ENCODE assay signal across 8 mouse cellular contexts in the genomic region with DNA sequence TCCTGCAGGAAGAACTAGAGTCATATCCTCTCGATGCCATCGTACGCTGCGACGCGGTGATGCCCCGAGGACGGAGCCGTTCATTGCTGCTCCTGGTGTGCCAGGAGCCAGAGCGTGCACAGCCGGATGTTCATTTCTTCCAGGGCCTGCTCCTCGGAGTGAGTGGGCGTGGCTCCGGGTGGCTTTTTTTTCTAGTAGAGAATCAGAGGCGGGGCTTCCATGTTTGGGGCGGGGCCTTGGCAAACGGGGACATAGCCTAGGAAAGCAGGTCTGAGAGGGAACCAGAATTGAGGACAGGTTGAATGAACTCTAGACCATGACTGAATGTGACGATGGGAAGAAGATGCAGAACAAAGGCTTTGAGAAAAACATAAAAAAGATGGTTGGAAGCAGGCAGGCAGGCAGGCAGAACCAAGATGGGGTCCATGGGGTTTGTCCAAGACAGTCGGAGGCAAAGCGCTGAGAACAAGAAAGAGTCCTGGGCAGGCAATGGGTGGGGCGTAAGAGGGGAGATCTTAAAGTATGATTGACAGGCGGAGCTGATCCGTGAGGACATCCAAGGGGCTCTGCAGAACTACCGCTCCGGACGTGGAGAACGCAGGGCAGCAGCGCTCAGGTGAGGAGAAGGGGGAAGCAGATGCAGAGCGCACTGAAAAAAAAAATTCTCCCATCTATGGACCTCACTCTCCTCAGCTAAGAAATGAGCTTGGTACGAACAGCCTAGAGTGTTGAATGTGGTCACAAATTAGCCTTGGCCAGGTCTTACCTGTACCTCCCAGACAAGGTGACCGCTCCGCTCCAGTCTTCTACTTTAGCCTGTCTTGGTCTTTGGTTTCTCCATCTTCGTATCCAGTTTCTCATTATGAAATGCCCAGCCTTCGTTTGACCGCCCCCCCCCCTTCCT. TPM values are rescaled to one million over a fixed set of nuclear protein-coding genes. Genes with fewer than 3 reads are reported as not detected.
DNase-seq lines count a peak whose midpoint lies in the region; ATAC-seq and TF ChIP-seq lines count a peak whose summit lies in the region.

No protein-coding gene starts in this region.

- WGBS in forebrain, embryonic 13.5 days, result 2% methylated on average over 35 of the region's 35 CpGs
- 4% methylated on average over 35 of the region's 35 CpGs for WGBS in lung, embryonic 14.5 days
- 3% methylated on average over 35 of the region's 35 CpGs for WGBS in olfactory bulb, adult 2 months

- H3K4me3 ChIP-seq in forebrain, embryonic 13.5 days, result peak overlapping the region; percentile 38
- peak overlapping the region; percentile 37 for H3K4me3 ChIP-seq in lung, embryonic 14.5 days (ENCODE audit: low read depth, low read length)
- H3K4me3 ChIP-seq in olfactory bulb, adult 2 months (ENCODE audit: insufficient read depth, low read depth, low read length), result peak overlapping the region; percentile 50

- DNase-seq in ES-CJ7 (ENCODE audit: low read depth, low spot score), result peak; percentile 77
- peak; percentile 79 for DNase-seq in brain, adult 2 months (ENCODE audit: low read depth, low spot score)
- peak; percentile 30 for DNase-seq in heart, postnatal 25 days (ENCODE audit: low spot score)
- peak; percentile 78 to 88 for DNase-seq in kidney, postnatal 36 days
- DNase-seq in lung, embryonic 14.5 days, result peak; percentile 86
- DNase-seq in spleen, postnatal 14 days (ENCODE audit: low spot score in 2 of 2), result no peak

- H3K4me1 ChIP-seq in forebrain, embryonic 13.5 days, result peaks cover 14% of the 10 kb centered on the region
- no peaks in the 10 kb centered on the region for H3K4me1 ChIP-seq in lung, embryonic 14.5 days (ENCODE audit: insufficient read depth)
- H3K4me1 ChIP-seq in olfactory bulb, adult 2 months (ENCODE audit: control insufficient read depth, insufficient read depth, low read length), result peaks cover 14% of the 10 kb centered on the region

- H3K36me3 ChIP-seq in forebrain, embryonic 13.5 days (ENCODE audit: poor library complexity, severe bottlenecking), result no peaks in the 10 kb centered on the region
- no peaks in the 10 kb centered on the region for H3K36me3 ChIP-seq in lung, embryonic 14.5 days (ENCODE audit: insufficient read depth)

- peak; percentile 66 for ATAC-seq in forebrain, embryonic 13.5 days
- ATAC-seq in lung, embryonic 14.5 days (ENCODE audit: insufficient read depth), result peak; percentile 76

- TF ChIP-seq POLR2A in olfactory bulb, adult 2 months (IDR thresholded peaks at IDR 0.05; ENCODE audit: insufficient read depth, low read depth, low read length), result 0 out of 2 replicates have a peak, but pooled peaks have one; percentile 14

- TF ChIP-seq CTCF in lung, embryonic 14.5 days (IDR thresholded peaks at IDR 0.05; ENCODE audit: low read depth), result no peak
- no peak for TF ChIP-seq CTCF in olfactory bulb, adult 2 months (IDR thresholded peaks at IDR 0.05; ENCODE audit: insufficient read depth, low read depth, low read length)

- H3K27me3 ChIP-seq in forebrain, embryonic 13.5 days, result peaks cover 56% of the 10 kb centered on the region
- peaks cover 21% of the 10 kb centered on the region for H3K27me3 ChIP-seq in lung, embryonic 14.5 days (ENCODE audit: insufficient read depth, low read length)

- H3K4me2 ChIP-seq in forebrain, embryonic 13.5 days, result peak overlapping the region; percentile 66
- peak overlapping the region; percentile 83 for H3K4me2 ChIP-seq in lung, embryonic 14.5 days

- intact Hi-C loops in heart, postnatal 25 days (cut with DNase I), result loop anchor here (2.0 to 10.0 kb wide), 5 partner anchors 26 to 868 kb away; a partner anchor contains a TSS

- H3K9ac ChIP-seq in forebrain, embryonic 13.5 days, result peak overlapping the region; percentile 31
- peak overlapping the region; percentile 39 for H3K9ac ChIP-seq in lung, embryonic 14.5 days

- H3K9me3 ChIP-seq in forebrain, embryonic 13.5 days (replicated peaks), result no peaks in the 10 kb centered on the region
- no peaks in the 10 kb centered on the region for H3K9me3 ChIP-seq in lung, embryonic 14.5 days (ENCODE audit: low read depth, low read length)

- H3K27ac ChIP-seq in forebrain, embryonic 13.5 days, result no peak overlapping the region
- H3K27ac ChIP-seq in lung, embryonic 14.5 days (ENCODE audit: low read depth), result no peak overlapping the region
- no peak overlapping the region for H3K27ac ChIP-seq in olfactory bulb, adult 2 months (ENCODE audit: insufficient read depth, low read depth, low read length)

RNA-seq across cellular contexts. Expression of a gene that starts 10.1 kb away (rescaled TPM):
- 4.0 and 5.7 TPM in 2 replicates for polyA plus RNA-seq in forebrain, embryonic 13.5 days (2015; fragmentation: Nextera tagmentation; extraction: Ambion mirVana)
- total RNA-seq in heart, postnatal 25 days (2021), result 1 to 10 TPM; 2.3 to 3.6 TPM
- polyA plus RNA-seq in lung, embryonic 14.5 days (2014; fragmentation: Nextera tagmentation; extraction: Ambion mirVana), result 9.5 and 13.6 TPM in 2 replicates
- polyA plus RNA-seq in olfactory bulb, adult 2 months (2012; ENCODE audit: insufficient read depth, insufficient read length, low replicate concordance, missing spikeins), result not detected in 2 replicates

RNA-seq across cellular contexts. Expression of a gene that starts 25.1 kb away (rescaled TPM):
- polyA plus RNA-seq in forebrain, embryonic 13.5 days (2015; fragmentation: Nextera tagmentation; extraction: Ambion mirVana), result 30.5 and 33.6 TPM in 2 replicates
- total RNA-seq in heart, postnatal 25 days (2021), result 10 to 100 TPM; 31.4 to 35.8 TPM
- 25.9 and 27.3 TPM in 2 replicates for polyA plus RNA-seq in lung, embryonic 14.5 days (2014; fragmentation: Nextera tagmentation; extraction: Ambion mirVana)
- polyA plus RNA-seq in olfactory bulb, adult 2 months (2012; ENCODE audit: insufficient read depth, insufficient read length, low replicate concordance, missing spikeins), result not detected in 2 replicates

RNA-seq across cellular contexts. Expression of a gene that starts 31.0 kb away (rescaled TPM):
- 33.8 and 36.8 TPM in 2 replicates for polyA plus RNA-seq in forebrain, embryonic 13.5 days (2015; fragmentation: Nextera tagmentation; extraction: Ambion mirVana)
- total RNA-seq in heart, postnatal 25 days (2021), result 10 to 100 TPM; 54.7 to 61.2 TPM
- 54.3 TPM in 2 replicates for polyA plus RNA-seq in lung, embryonic 14.5 days (2014; fragmentation: Nextera tagmentation; extraction: Ambion mirVana)
- not detected in 2 replicates for polyA plus RNA-seq in olfactory bulb, adult 2 months (2012; ENCODE audit: insufficient read depth, insufficient read length, low replicate concordance, missing spikeins)

RNA-seq across cellular contexts. Expression of a gene that starts 45.7 kb away (rescaled TPM):
- polyA plus RNA-seq in forebrain, embryonic 13.5 days (2015; fragmentation: Nextera tagmentation; extraction: Ambion mirVana), result 3.9 and 5.7 TPM in 2 replicates
- 10 to 100 TPM; 26.1 to 30.7 TPM for total RNA-seq in heart, postnatal 25 days (2021)
- polyA plus RNA-seq in lung, embryonic 14.5 days (2014; fragmentation: Nextera tagmentation; extraction: Ambion mirVana), result 6.3 and 15.4 TPM in 2 replicates
- not detected in 2 replicates for polyA plus RNA-seq in olfactory bulb, adult 2 months (2012; ENCODE audit: insufficient read depth, insufficient read length, low replicate concordance, missing spikeins)

RNA-seq across cellular contexts. Expression of a gene that starts 53.5 kb away (rescaled TPM):
- polyA plus RNA-seq in forebrain, embryonic 13.5 days (2015; fragmentation: Nextera tagmentation; extraction: Ambion mirVana), result 0.89 and 4.9 TPM in 2 replicates
- over 10,000 TPM in 1 of 2 experiments, 1,000 to 10,000 TPM in 1; 9,719 to 10,316 TPM for total RNA-seq in heart, postnatal 25 days (2021)
- polyA plus RNA-seq in lung, embryonic 14.5 days (2014; fragmentation: Nextera tagmentation; extraction: Ambion mirVana), result 5.3 and 47.0 TPM in 2 replicates
- not detected in 2 replicates for polyA plus RNA-seq in olfactory bulb, adult 2 months (2012; ENCODE audit: insufficient read depth, insufficient read length, low replicate concordance, missing spikeins)

Comparison
In these comparisons a context has a peak if more than half of its experiments do, and no peak if none do; other contexts are left out.
1. DNase-seq: peak in ES-CJ7 (single experiment), brain, adult 2 months (single experiment), heart, postnatal 25 days (single experiment), kidney, postnatal 36 days (2 of 2) and lung, embryonic 14.5 days (single experiment); none in spleen, postnatal 14 days (0 of 2).
2. RNA of a gene that starts 25.1 kb away (polyA plus RNA-seq): 30.5 to 33.6 TPM in forebrain, embryonic 13.5 days and 25.9 to 27.3 TPM in lung, embryonic 14.5 days; not detected in olfactory bulb, adult 2 months; every median in the first group is over 10 times any median in the second.
3. Peak in every context shown above with its lines, with median percentiles within 50 percentile points of each other: H3K4me3 ChIP-seq.